Mouse (Mus musculus) ES-CJ7 (cell line): Measurements from ENCODE around the gene Mbd3.
"Not testable (repeated sequence)": the region's sequence is repeated elsewhere in the genome, so short reads cannot be mapped to it uniquely, and the experiment has no call there.

Experiments used
- DNase-seq: peaks from one replicate; pipeline ENCODE4 v3.0.0; 2011; ENCODE audit warnings: low read depth, low spot score

Mbd3 gene

DNA sequence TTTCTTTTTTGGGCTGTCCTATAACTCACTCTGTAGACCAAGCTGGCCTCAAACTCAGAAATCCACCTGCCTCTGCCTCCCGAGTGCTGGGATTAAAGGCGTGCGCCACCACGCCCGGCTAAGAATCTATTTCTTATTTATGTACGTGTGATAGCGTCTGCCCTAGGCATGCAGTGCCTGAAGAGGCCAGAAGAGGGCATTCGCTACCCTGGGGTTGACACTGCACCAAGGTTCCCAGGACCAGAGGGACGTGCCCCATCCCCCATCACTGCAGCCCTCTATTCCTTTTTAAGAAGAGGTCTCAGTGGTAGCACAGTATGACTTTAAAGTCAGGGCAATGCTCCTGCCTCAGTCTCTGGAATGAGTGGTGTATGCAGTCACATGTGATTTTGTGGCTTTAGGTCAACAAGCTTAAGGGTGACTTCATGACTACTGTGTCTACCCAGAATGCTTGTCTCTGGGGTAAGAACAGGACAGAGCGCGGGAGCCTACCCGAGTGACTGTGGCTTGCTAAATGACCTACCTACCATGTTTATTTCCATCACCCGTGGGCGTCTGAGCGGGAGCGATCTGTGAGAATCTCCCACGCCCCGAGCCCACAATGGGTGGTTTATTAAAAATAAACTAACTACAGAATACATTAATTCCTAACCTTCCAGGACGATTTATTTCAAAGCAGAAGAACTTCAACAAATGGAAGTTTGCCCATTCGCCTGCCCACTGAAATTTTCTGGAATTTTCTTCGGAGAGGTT is 29.2 kb downstream of the Mbd3 start:
- DNase-seq: peak; percentile 80

DNA sequence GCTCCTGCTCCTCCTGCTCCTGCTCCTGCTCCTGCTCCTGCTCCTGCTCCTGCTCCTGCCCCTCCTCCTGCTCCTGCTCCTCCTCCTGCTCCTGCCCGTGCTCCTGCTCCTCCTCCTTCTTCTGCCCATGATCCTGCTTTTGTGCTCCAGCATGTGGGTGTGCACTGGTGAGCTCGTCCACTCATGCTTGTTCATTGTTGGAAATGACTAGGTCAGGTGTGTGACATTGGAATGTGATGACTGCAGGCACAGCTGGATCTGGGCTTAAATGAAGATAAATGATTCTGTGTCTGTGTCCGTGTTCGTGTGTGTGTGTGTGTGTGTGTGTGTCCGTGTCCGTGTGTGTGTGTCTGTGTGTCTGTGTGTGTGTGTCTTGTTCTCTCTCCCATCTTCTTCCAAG is 31.0 kb downstream of the Mbd3 start:
- DNase-seq: no peak

DNA sequence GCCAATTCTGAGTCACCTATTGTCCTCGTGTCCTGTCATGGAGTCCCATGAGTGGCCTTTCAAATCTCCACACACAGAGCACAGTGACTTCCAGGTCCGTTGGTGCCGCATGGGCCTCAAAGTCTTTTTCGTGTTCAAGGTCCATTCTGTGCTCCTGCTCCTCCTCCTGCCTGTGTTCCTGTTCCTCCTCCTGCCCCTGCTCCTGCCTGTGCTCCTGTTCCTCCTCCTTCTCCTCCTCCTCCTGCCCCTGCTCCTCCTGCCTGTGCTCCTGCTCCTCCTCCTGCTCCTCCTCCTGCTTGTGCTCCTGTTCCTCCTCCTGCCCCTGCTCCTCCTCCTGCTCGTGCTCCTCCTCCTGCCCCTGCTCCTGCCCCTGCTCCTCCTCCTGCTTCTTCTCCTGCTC is 31.4 kb downstream of the Mbd3 start:
- DNase-seq: no peak

DNA sequence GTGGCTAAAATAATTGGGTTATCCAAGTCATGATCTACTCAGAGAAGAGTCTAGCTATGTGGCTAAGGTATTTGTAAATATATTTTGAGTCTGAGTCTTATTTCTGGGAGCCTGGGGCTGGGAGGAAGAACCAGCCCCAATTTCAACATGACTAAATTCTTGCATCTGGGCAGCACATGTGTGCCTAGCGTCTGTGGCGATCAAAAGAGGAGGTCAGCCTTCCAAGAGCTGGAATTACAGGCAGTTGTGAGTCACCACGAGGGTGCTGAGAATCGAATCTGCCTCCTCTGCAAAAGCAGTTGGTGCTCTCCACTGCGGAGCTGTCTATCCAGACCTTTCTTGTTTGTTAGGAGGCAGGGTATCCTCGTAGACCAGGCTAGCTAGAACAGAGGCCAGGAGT is 33.6 kb downstream of the Mbd3 start:
- no peak for DNase-seq

DNA sequence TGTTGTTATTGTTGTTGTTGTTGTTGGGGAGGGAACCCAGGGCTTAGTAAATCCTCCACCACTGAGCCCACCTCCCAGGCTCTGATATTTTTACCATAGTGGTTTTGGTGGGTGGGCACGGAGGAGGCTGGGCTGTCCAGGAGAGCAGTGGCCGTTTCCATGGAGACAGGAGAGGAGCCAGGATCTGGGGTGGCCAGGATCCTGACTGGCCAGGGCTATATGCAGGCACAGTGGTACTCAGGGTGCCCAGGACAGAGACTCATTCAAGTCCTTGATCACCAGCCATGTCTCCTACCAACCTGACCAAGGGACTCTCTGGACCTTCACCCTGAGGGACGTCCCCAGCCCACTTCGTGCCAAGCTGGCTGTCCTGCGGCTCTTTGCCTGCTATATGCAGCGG is 35.6 kb downstream of the Mbd3 start:
- DNase-seq: no peak

DNA sequence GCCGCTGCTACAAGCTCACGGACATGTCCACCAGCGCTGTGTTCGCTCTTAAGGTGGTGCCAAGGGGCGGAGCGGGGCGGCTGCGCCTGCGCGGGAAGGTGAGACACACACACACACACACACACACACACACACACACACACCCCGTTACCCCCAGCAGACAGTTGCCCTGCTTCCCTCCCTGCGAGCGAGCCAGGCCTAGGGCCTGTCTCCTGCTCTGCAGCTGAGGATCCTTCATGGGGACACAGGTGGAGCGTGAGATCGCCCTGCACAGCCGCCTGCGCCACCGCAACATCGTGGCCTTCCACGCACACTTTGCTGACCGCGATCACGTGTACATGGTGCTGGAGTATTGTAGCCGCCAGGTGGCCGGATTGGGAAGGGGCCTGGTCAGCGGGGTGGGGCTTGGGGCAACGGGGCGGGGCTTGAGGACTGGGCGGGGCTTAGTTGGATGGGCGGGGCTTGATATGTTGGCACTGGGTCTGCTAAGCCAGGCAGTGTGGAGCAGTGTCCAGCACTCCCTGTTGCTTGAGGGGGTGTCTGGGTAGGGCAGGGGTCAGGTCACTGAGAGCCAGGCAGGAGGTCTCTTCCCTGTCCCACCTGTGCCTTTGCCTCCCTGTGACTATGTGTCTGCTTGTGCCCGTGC is 41.2 kb downstream of the Mbd3 start:
- DNase-seq: peak; percentile 61

DNA sequence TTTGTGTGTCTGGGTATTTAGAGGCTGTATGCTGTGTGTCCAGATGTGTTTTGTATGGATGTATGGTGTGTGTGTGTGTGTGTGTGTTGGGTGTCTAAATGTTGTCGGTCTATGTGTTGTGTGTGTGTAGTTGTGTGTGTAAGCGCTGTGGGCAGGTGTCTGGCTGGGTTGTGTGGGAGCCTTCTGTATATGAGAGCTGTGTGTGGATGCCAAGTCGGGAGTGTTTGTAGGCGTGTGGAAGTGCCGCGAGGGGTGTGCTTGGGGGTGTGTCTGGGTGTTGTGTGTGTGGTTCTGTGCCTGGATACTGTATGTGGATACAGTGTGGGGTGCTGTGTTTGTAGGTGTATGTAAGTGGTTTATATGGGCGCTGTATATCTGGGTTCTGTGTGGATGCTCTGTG is 42.0 kb downstream of the Mbd3 start:
- no peak for DNase-seq

DNA sequence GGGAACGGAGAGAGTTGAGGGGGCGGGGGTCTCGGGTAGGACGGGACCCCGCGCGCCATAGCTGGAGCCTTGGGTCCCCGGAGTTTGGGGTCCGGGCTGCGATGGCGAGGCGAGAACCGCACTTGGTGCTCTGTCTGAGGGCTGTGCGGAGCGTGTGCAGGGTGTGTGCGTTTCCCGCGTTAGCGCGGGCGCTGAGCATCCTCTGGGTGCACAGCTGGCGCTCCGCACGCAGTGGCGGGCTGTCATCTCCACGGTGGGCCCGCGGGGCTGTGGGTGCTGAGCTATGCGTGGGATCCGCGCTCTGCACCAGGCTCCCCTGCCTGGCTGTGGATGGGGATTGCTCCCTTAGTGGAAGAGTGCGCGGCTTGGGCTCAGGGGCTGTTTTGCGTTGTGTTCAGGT is 42.6 kb downstream of the Mbd3 start:
- no peak for DNase-seq

DNA sequence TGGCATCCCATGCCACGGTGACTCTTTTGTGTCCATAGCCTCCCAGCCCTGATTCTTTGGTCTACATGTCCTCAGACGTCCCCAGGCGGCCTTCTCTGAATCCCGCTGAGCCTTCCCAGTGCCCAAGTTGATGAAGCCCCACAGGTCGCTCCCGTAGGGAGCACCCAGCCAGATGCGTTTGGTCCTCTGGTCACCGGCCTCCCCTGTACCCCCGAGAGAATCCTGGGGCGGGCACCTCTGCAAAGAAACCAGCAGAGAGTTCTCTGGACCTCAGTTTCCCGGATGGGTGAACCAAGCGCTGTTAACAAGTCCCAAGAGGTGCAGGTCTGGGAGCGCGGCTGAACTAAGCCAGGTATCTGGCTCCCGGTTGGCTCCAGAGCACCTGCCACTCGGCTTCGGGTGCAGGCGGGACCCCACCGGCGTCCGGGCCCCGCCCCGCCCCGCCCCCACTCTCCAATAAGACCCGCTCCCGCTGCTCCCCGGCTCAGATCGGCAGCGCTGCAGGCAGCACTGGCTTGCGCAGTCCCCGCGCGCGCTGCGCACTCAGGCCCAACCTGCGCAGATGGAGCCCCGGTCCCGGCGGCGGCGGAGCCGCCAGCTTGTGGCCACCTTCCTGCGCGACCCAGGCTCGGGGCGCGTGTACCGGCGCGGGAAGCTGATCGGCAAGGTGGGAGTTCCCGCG is 43.2 kb downstream of the Mbd3 start, which contains the start of gene Plk5:
Gene Plk5 (plus strand): TSS at position 459 of the 682 bp plus-strand sequence.
- peak; percentile 38 for DNase-seq

DNA sequence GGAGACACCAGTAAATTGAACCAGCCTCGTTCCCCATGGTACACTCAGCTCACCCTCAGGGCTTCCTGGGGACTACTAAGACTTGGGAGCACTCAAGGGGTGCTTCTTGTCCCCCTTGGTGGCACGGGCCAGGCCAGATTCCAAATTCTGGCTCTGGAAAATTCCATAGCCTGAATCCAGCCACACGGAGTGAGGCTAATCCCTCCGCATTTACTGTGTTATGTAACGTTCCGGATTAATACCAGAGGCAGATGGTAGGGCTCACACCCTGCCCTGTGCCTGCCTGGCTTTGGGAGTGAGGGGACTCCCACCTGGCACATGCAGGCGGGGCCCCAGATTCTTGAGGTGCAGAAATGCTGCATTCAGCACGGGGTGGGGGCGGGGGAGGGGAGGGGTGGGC is 43.9 kb downstream of the Mbd3 start:
- no peak for DNase-seq

DNA sequence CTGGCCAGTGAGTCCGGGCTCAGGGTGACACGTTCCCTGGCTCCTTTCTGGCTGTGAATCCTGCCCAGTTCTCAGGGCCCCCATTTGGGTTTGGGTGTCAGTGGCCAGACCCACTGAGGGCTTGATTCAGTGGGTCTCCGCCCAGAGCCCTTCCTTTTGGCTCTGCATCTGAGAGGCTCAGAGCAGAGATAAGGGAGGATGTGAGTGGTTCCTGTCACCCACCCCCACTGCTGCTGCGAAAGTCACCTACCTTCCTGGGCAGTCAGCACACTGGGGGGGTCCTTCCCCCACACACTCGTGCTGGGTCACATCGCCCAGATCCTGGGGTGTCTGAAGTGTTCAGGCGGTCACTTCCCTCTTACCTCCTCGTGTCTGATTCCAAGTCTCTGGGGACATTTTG is 46.6 kb downstream of the Mbd3 start:
- DNase-seq: no peak

DNA sequence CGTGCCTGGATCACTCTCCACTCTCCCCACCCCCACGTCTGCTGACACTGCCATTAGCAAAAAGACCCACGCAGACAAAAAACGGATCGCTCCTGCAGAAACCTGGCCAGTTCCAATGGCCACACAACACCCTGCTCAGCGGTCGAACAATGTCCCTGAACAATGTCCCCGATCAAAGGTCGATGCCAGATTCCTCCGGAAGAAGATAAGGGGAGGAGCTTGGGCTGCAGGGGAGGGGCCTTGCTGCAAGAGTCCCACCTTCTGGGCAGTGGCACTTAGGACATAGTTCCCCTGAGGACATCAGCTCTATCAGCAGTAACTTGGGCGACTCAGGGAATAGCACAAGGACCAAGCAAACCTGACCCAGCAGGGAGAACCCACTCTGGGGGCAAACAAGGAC is 47.5 kb downstream of the Mbd3 start:
- DNase-seq: no peak

DNA sequence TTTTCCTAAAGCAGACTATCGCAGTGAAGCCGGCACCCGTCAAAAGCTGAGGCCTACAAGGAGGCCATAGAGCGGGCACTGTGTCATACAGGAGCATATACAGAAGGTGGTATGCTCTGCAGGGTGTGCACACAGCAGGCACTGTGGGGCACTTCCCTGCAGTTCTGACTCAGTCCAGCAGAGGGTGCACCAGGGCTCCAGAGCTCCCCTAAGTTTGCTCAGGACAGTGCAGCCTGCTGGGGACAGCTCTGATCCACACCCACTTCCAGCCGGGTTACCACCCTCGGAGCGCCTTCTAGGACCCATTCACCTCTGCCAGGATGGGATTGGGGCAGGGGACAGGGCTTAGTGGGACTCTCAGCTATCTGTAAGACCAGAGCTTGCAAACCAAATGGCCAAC is 49.1 kb downstream of the Mbd3 start:
- DNase-seq: peak; percentile 90

DNA sequence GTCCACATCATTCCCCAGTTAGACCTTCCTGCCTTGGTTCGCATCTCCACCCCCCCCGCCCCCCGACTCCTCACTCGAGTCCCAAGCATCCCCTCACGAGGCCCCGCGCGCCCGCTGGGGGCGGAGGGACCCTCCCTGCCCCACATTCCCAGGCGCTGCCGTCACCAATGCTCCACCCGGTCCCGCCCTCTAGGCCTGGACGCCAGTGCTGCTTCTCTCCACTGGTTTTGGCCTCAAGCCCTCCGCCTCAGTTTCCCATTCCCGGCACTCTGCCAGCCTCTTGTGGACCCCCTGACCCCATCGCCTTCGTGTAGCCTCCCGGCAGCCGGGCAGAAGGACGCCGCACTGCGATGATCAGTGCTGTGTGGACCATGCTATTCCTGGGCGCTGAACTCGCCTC is 50.4 kb downstream of the Mbd3 start:
- DNase-seq: no peak

DNA sequence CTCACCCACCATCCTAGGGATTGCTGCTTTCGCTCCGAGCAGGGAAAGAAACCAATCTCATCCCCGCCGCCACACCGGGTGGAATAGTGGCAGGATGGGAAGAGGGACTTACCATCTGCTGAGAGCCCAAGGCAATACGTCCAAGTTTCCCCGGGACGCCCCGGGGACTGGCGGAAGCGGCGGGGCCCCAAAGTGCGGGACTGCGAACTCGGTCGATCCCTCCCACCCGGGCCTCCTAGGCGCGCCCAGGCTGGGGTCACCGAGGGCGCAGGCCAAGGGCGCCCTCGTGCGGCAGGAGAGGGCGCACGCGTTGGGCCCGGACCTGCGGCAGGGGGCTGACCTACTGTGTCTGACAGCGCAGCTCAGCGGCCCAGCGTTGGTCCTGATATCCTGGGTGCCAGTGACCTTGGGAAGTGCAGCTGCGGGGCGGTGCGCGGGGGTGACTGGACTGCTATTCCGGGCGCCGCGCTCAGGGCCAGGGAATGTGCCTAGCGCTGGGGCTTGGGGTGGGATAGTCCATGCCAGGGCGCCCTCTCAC is 51.0 kb downstream of the Mbd3 start, which contains the start of gene Adamtsl5:
Gene Adamtsl5 (minus strand): TSS at position 169 of the 538 bp plus-strand sequence.
- DNase-seq: peak; percentile 76

DNA sequence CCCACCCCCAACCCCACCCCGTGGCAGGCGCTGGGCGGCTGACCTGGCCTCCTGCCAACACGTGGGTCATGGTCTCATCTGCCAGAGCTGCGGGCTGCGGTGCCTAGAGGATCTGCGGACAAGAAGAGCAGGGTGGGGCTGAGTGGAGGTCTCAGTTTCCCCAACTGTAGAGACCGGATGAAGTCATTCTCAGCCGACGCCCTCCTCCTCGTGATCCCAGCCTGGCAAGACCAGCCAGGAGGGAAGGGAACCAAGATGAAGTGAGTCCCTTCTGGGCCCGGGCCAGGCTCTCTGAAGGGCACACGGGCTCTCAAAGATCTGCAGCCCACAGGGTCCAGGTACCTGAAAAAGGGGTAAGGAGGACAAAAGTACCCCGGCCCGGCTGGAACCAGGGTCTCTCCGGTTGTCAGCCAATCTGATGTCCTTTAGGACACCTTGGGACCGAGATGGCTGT is 51.8 kb downstream of the Mbd3 start:
- no peak for DNase-seq

DNA sequence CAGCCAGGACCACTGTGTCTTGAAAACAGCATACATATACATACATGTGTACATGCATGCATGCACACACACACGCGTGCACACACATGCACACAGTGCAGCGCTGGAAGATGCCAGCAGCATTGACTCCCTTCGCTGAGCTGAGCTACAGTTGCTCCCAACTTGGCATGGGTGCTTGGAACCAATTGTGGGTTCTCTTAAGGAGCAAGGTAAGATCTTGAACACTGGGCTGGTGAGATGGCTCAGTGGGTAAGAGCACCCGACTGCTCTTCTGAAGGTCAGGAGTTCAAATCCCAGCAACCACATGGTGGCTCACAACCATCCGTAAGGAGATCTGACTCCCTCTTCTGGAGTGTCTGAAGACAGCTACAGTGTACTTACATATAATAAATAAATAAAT is 53.4 kb downstream of the Mbd3 start:
- DNase-seq: not testable (repeated sequence)

DNA sequence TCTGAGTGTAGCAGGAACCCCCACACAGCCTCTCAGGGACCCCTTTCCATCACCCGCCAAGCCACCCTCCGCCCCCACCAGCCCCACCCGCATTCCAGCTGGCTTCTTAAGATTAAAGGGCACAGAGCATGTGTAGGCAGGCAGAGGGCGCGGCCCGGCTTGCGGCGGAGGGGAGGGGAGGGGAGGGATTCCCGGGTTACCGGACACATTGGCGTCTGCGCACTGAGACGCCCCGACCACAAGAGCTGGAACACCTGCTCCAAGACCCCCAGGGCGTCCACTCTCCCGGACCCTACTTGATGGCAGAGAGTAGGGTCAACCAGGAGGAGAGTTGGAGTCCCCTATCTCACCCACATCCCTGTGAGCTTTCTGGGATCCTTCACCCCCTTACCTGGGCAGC is 54.2 kb downstream of the Mbd3 start:
- no peak for DNase-seq

DNA sequence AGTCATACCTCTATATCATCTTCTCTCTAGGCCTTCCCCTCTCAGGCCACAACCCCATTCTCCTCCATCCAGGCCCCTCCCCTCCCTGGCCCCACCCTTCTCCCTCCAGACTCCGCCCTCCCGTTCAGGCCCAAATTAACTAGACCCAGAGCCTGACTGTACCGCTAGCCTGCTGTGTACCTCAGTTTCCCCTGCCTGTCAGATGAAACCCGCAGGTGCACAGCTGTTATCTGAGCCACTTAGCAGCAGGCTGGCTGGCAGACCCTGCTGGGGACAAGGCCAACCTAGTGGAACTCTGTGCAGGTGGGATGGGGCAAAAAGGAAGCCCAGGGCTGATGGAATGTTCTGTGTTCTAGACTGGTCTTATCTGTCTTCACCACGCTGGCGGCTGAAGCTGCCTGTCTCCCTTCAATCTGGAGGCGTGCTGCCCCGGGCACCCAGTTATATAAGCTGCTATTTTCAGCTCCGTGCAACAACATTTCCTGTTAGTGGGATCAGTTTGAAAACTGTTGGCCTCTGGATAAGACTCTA is 55.2 kb downstream of the Mbd3 start:
- no peak for DNase-seq

DNA sequence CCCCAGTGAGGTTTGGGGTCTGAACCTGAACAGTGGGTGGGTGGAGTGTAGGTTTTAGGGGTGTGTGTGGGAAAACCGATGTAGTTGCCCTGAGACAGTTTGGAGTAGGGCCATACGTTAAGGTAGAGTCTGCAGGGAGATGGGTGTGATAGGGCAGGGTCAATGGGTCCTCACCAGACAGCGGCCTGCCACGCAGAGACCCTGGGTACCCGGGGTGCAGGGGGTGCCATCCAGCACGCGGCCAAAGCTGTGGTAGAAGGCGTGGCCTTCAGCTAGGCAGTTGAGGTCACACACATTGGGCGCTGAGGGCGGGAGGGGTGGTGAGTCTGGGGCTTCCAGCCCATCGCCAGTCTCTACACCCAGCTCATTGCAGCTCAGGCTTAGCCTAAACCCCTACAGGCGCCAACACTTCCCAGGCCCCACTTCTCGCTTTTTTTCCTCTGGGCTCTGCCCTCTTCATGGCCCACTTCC is 55.9 kb downstream of the Mbd3 start:
- no peak for DNase-seq

DNA sequence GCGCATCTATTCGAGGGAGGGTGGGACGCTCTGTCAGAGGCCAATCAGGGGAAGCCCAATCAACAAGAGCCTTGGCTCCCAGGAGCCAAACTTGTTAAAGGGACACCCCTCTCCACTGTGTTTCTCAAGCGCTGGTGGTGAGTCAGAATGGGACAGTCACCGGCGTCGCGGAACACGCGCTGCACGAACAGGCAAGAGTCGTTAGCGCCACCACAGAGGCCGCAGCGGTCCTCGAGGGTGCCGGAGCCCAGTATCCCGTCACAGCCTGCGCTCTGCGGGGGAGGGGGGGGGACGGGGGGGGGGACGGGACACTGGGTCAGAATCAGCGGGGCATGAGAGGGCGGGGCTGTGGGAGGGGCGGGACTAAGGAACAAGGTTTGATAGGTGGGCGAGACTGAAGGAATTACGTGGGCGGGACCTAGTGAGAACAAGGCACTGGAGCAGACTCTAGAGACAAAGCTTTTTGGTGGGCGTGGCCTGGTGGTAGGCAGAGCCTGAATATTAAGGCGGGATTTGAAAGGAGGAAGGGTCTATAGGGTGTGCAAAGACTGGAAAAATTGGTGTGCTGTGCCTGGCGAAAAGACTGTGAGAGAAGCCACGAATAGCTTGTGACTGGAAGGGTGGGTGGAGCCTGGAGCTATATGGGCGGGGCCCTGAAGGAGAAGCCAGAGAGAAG is 56.5 kb downstream of the Mbd3 start:
- DNase-seq: peak; percentile 94
